Mouse (Mus musculus): ENCODE measurements around the gene Polh.

Gene Polh

DNA sequence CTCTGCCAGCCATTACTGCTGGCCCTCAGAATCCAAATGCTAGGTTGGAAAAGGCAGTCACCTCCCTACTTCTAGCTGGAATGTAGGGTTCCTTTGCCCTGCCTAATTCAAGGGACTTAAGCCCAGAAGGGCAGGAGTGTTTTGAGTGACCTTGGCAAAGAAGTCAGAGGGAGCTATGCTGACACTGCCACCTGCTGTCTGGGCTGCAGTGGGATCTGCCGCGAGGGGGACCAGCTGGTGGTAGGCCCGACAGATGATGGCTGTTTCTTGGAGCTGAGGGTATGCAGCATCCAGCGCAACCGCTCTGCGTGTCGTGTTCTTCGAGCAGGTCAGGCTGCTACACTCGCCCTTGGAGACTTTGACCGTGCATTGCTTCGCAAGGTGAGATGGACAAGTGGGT lies 35.4 kb downstream of the Polh start:
- peak; percentile 63 for DNase-seq (ENCODE audit: low spot score)

DNA sequence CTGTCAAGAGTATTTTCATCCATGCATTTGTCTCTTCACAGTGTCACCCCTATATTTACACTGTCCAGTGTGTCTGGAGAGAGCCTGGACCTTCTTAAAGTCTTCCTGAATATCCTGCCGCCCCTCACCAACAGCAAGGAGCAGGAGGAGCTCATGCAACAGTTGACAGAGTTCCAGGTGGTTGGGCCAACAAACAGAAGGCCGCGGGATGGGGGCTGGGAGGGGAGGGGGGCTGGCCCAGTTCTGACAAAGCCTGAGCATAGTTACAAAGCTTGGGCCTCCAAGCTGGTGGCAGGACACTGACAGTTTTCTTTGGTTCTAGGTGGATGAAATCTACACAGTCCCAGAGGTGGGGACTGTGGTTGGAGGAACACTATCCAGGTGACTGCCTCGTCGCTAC lies 36.2 kb downstream of the Polh start:
- no peak for DNase-seq (ENCODE audit: low spot score)

DNA sequence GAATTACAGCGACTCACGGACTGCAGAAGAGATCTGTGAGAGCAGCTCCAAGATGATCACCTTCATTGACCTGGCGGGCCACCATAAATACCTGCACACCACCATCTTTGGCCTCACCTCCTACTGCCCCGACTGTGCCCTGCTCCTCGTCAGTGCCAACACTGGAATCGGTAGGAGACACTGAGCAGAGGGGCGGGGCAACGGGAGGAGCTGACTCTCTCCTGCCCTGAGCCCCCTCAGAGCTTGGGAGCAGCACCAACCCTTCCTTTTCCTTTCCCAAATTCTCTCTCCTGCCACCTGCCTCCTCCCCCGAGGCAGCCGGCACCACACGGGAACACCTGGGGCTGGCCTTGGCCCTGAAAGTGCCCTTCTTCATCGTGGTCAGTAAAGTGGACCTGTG lies 37.0 kb downstream of the Polh start:
- DNase-seq (ENCODE audit: low spot score), result no peak

DNA sequence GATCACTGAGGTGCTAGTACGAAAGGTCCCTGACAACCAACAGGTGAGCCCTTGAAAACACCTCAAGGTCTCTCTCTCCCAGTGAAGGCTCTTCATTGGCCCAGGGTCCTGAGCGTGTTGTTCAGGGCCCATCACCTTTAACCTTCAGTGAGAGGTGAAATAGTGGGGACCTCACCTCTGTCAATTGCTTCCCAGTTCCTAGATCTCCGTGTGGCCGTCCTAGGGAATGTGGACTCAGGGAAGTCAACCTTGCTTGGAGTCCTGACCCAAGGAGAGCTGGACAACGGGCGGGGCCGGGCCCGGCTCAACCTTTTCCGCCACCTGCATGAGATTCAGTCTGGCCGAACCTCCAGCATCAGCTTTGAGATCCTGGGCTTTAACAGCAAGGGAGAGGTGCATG lies 37.7 kb downstream of the Polh start:
- DNase-seq (ENCODE audit: low spot score), result no peak

DNA sequence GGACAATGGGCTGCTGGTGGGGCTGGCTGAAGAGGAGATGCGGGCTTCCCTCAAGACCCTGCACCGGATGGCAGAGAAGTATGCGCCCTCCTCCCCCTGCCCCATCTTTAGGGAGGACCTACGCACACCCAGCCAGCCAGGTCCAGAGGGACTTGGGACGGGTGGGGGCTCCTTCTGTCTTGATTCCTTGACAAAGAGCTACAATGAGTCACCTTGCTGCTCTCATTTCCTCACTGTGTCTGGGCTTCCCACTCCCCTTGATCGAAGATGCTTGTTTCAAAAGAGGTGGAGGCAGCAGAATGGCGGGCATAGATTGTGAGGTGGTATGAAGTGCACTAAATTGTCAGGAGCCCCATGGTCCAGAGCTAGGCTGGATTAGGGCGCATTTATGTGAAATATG lies 38.1 kb downstream of the Polh start:
- no peak for DNase-seq (ENCODE audit: low spot score)

DNA sequence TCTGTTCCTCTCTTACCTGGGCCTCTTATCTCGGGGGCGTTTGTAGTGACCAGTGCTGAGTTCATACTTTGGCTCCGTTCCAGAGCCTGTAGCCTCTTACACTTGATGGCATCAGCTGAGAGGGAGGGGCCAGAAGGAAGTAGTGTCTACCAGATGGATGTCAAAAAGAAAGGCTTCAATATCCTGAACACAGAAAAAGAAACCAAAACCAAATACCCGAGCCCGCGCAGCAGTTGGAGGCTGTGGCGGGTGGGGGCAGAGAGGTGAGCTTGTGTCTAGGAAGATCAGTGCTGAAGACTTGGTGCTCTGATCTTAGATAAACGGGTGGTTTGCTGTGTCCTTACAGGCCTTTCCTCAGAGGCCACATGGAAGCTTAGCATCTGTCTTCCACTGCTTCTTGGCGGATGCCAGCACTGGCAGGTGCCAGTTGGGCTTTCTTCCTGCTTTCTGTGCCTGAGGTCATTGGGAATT lies 39.5 kb downstream of the Polh start:
- DNase-seq (ENCODE audit: low spot score), result peak; percentile 90

DNA sequence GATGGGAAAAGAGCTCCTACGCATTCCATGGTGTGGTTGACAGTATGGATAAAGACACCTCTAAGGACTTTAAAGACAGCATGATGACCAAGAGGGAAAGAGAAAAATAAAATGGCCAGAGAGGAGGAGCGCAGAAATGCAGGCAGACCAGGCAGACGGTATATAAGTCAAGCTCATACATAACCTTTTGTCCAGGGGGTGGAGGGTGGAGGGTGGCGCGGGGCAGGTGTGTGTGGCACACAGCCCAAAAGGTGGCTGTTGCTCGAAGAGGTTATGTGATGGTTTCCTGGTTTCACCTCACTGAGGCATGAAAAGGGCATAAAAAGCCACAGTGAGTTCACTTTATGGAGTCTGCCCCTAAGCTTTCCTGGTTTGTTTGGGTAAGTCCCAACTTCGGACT lies 39.9 kb downstream of the Polh start:
- DNase-seq (ENCODE audit: low spot score), result no peak

DNA sequence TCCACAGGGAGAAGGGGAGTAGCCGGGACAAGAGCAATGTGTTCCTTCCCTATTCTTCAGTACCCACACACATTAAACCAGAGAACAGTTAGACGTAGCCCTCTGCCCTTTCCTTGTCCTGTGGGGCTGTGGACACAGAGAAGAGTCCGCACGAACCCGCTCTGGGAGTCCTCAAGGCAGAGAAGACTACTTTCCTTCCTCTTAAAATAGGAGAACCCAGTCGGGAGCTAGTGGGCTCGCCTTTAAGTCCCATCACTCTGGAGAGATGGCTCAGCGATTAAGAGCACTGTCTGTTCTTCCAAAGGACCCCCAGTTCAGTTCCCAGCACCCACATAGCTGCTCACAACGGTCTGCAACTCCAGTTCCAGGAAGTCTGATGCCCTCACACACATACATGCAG lies 40.7 kb downstream of the Polh start:
- DNase-seq (ENCODE audit: low spot score), result peak; percentile 36

DNA sequence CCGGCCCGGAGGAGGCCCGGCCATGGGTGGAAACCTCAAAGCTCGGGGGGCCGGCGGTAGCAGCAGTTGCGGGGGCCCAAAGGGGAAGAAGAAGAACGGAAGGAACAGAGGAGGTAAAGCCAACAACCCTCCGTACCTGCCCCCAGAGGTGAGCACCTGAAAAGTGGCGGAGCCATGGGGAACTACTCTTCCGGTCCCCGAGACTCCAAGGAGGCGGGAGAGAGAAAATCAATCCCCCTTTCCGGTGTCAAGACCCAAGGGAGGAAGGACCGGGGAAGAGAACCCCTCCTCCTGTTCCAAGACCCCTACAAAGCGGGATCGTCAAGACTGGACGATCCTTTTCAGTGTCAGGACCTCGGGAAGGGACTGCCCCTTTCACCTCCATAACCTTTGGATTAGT lies 41.3 kb downstream of the Polh start:
- peak; percentile 68 for DNase-seq (ENCODE audit: low spot score)

DNA sequence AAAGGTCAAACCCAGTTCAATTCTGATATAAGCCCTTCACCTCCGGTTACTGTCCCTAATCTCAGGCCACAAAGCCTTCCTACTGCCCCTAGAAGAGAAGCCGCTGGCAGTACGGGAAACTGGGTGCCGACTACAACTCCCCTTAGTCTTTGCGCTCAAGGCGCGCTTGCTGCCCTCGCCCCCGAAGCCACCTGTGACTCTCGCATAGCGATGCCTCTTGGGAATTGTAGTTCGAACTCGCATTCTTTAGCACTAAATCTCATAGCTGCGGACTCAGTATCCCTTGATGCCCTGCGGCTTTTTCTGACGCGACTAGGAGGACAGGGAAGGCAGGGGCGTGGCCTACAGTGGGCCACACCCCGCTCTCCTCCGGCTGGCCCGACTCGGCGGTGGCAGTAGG lies 41.8 kb downstream of the Polh start, which contains the start of gene Gtpbp2:
Gene Gtpbp2 (plus strand): TSS at position 347 of the 400 bp plus-strand sequence.
- peak; percentile 100 for DNase-seq (ENCODE audit: low spot score)

DNA sequence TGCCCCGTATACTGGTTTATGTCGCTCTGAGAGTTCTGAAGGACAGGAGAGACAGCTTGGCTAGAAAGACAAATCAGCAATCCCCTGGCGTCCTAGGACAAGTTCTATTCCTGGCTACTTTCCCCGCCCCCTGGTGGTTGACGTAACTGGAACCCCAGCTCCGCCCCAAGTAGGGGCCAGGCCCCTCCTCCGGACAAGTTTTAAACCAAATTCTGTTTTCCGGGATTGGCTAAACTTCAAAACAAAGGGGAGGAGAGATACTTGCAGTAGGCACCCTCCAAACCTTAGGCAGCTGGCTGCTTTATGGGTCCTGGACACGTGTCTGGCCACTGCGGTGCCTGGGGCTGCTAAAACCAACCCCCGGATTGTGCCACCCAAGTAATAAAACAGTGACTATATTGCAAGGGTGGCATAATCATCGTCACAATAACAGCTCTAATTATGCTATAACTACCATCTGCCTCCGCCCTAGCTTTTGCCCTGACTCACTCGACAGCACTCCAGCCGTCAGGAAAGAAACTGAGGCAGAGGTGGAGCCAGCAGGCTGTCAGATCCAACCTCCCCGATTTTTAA lies 42.3 kb downstream of the Polh start:
- DNase-seq (ENCODE audit: low spot score), result peak; percentile 93

DNA sequence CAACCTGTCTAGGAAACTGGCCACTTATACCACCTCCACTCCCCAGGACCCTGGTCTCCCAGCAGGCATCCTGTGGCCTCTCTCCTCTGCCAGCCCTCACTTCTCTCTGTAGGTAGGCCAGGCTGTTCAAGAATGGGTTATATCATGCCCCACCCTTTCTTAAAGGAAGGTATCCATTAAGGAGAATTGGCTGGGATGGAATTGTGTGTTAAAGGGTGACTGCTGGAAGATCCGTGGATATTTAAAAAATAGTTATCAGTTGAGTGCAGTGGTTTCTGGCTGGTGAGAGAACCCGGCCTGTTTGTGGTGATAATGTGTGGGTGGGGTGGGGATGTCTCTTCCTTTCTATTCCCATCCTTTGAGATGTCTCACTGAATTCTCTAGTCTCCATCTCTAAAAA lies 43.2 kb downstream of the Polh start:
- DNase-seq (ENCODE audit: low spot score), result no peak

DNA sequence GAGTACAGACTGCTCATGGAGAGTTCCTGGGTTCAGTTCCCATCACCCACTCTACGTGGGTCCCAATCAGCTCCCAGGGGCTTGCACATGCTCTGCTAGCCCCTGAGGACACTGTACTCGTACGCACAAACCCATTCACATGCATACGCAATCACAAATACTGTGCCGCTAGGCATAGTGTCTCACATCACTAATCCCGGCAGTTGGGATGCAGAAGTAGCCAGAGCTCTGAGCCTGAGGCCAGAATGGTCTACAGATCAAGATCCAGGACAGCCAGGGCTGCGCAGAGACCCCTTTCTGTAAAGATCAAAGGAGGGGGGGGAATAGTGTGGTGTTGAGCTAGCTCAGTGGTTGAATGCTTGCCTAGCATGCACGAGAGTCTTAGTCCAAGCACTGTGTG lies 45.3 kb downstream of the Polh start:
- no peak for DNase-seq (ENCODE audit: low spot score)

DNA sequence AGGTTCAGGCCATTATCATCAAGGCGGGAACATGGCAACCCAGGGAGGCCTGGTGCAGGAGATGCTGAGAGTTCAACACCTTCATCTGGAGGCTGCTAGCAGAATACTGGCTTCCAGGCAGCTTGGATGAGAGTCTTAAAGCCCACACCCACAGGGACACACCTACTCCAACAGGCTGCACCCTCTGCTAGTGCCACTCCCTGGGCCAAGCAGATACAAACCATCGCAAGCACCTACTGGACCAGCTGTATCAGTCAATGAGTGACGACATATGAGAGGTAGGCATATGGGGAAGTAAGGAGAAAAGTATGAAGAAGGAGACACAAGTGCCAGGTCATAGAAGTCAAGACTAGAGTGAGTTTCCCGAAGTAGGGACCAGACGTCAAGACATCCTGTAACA lies 45.8 kb downstream of the Polh start:
- no peak for DNase-seq (ENCODE audit: low spot score)

DNA sequence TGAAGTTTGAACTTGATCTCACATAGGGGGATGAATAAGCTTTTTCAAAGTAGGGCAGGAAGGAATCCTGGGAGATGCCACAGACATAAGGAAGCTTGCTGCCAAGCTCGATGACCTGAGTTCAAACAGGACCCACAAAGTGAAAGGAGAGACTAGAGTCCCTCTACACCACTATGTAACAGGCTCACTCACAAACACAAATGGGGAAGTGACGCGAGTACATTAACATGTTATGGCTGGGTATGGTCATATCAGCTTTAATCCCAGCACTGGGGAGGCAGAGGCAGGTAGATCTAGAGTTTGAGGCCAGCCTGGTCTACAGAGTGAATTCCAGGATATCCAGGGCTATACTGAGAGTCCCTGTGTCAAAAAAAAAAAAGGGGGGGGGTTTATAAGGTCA lies 48.1 kb downstream of the Polh start:
- no peak for DNase-seq (ENCODE audit: low spot score)

DNA sequence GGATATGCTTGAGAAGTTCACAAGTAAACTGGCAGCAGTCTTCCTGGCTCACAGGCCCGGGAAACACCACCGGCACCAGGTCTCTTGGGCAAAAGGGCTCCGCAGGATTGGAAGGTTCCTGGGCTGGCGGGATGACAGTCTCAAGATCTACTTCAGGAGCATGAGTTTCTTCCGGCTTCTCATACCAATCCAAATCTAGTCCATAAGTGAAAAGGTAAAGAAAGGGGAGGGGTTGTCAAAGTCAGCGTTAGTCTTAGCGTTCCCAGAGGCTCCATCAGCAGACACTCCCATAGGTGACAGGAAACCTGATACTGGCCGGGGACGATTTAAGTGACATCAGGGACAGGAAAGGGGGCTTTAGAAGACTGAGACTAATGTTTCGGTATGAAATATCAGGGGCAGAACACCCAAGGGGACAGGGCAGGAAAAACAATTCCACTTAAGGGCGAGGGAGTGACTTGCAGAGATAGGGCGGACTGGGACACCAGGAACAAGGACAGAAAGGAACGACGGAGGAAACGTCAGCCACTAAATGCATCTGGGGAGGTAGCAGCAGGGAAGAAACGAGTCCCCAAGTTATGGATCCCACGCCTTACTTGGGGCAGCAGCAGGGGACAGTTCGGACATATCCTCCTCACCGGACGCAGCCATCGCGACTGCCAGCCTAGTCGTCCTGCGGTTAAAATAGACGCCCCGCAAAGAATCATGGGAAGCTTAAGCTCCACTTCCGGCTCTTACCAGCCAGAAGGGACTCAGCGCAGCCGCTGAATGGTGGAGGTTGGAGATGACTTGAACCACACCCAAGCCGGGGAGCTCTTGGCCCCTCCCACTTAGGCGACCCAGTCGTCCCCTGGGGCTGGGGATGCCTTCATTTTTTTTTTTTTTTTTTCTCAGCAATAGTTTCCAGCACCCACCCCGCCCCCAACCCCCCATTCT lies 49.3 kb downstream of the Polh start, which contains the start of gene Mad2l1bp:
Gene Mad2l1bp (minus strand): TSS at position 707 of the 936 bp plus-strand sequence.
- peak; percentile 93 for DNase-seq (ENCODE audit: low spot score)

DNA sequence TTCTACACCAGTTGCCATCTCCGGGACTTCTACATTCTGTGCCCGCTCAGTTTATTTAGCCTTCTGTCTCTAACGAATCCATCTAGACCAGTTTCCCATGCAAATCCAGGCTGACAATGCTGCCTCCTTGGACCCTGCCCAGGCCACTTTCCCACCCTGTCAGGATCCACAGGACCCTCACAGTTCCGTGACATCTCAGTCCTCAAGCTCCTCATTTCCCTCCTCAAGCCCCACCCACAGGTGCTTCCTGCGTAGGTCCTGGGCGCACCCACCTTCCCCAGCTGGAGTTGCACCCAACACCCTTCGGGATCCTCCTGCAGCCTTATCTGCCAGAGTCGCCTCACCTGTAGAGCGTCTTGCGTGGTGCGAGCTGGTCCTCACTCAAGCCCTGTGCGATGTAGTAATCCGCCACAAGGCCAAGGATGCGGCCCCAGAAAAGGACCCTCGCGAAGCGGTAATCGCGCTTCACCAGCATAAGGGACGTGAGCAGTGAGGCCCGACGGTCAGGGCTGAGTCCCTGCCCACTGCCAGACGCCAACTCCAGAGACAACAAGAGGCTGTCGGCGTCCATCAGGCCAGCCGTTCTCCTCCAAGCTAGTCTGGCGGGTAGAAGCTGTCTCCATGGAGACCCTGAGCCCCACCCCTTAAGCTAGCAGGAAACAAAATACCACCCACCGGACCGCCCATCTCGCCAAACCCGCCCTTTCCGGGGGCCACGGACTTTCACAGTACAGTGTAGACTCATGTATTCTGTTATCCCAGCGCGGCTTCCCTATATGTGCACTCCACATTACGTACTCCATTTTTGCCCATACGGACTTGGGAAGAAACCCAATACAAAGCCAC lies 58.6 kb downstream of the Polh start, which contains the start of gene Rsph9:
Gene Rsph9 (minus strand): TSS at position 639 of the 846 bp plus-strand sequence.
- DNase-seq (ENCODE audit: low spot score), result peak; percentile 89

DNA sequence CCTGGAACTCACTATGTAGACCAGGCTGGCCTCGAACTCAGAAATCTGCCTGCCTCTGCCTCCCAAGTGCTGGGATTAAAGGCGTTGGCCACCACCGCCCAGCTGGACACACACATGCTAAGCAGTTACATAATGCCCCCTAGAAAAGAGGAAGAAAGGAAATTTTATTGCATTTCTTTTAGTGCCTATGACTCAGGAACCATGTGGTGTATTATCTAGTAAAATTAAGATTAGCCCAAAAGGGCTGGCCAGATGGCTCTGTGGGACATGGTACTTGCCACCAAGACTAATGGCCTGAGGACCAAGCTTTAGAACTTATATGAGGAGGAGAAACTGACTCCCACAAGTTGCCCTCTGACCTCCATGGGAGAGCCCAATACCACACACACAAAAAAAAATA lies 62.6 kb downstream of the Polh start:
- no peak for DNase-seq (ENCODE audit: low spot score)

DNA sequence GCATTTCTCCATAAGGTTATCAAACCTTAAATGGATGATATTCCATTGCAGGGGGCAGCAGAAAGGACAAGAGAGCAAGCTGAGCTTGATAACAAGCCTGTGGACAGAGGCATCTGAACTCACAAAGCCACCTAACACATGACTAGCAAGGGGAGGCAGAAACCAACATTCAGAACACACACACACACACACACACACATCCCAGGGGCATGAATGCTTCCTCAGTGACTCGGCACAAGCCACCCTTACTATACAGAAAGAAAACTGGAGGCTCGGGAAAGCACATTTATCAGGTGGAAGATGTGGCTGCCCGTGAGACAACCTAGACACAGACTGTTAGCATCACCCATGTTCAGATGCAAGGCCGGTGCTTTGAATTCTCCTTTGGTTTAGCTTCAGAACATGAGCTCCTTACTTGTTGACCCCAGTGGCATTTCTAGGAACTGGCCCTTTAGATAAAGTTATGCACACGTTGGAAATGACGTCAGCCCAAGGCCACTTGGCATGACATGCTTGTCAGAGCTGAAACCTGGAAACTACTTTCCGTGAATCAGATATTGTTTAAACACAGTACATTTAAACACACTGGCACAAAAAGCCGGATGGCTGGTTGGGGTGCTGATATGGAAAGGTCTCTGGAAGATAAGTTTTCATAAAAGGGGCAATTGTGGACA lies 63.7 kb downstream of the Polh start:
- DNase-seq (ENCODE audit: low spot score), result no peak

DNA sequence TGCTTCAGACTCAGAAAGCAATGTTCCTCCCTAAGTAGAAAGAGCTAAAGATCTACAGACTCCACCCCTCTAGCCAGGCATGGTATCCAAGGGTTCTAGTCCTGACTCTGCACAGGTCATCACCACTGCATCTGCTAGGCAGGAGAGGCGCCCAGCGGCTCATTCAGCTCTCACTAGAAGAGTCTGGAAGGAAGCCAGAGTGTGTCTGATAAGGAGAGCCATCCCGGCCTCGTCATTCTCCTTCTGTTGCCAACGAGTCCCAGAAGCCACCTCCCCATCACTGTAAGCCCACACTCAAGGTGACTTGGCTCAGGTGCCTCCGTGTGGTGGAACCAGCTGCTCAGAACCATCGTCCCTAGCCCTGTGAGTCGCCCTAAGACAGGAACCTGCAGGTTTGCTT lies 69.6 kb downstream of the Polh start:
- peak; percentile 50 for DNase-seq (ENCODE audit: low spot score)

DNA sequence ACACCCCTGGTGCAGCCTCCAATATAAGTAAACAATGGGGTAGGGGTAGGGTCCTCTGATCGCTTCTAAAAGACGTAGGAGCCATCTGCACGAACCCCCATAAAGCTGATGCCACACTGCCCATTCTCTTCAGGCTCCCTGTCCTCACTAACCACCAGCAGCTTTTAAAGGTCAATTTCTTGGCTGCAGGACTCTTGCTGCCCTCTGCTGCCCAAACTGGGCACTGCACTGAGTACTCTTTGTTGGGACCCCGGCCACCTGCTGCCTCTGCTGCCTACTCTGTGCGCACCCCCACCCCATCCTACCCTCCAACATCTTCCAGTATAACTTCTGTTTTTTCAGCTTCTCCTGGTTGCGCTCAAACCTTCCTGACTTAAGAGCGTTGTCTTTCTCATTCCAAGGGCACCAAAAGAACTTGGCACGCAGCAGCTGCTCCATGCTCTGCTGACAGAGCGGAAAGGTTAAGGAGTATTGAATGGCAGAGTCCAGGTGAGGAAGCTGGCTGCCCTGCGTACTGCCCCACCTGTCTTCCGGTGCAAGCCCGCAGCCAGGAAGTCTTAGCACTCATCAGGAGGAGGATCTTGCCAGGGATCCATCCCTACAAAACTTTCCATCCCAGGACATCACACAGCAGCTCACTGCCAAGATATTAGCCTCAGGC lies 70.3 kb downstream of the Polh start:
- DNase-seq (ENCODE audit: low spot score), result peak; percentile 82

All from MN1 (cell line).